Mouse (Mus musculus): ENCODE data around the gene Snx25.

Snx25 gene

GRCm38 (mm10) chr8:46152064-46153031 lies at the start of gene Snx25:
Gene Snx25 (minus strand): TSS chr8:46152159.
- DNase-seq (ENCODE audit: low spot score in 2 of 2), result peak; percentile 88 to 94

- no peak for DNase-seq (ENCODE audit: low spot score in 2 of 2)
Observed at GRCm38 (mm10) chr8:46197673-46198072, 45.7 kb upstream of the Snx25 start.

- no peak for DNase-seq (ENCODE audit: low spot score in 2 of 2)
Observed at GRCm38 (mm10) chr8:46196877-46197276, 44.9 kb upstream of the Snx25 start.

- DNase-seq (ENCODE audit: low spot score in 2 of 2), result no peak
Observed at GRCm38 (mm10) chr8:46193100-46193499, 41.1 kb upstream of the Snx25 start.

- peak; percentile 27 to 76 for DNase-seq (ENCODE audit: low spot score in 2 of 2)
Observed at GRCm38 (mm10) chr8:46185361-46185760, 33.4 kb upstream of the Snx25 start.

DNA sequence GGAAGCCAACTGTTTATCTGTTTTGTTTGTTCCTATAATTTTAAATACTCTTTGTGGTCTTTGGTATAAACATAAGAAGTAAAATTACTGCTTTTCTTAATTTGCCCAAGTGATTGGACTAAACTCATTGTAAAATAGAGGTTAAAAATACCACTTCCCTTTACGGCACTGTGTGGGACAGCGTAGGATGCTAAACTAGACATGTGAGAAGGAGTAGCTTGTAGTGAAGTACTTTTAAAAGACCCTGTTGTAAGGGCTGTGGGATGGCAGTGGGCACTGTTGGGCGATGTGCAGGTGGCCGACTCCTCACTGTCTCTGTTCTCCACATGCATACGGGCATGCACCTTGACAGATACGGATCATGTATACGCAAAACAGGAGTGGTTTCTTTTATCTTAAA lies 28.2 kb upstream of the Snx25 start:
- DNase-seq (ENCODE audit: low spot score in 2 of 2), result no peak

- no peak for DNase-seq (ENCODE audit: low spot score in 2 of 2)
Observed at GRCm38 (mm10) chr8:46173651-46174050, 21.7 kb upstream of the Snx25 start.

DNA sequence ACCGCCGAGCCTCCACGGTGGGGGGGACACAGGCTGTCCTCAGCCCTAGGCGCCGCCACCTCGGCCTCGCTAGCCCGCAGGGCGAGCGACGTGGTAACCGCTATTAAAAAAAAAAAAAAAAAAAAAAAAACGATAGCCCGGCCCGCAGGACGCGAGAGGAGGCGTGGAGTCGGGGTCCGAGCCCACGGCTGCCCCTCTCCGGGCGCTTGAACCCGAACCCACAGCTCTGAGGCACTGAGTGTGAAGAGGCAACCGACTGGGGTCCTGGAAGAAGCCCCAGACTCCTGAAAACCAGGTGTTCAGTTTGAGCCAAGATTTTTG lies 11.9 kb upstream of the Snx25 start:
- no peak for DNase-seq (ENCODE audit: low spot score in 2 of 2)

DNA sequence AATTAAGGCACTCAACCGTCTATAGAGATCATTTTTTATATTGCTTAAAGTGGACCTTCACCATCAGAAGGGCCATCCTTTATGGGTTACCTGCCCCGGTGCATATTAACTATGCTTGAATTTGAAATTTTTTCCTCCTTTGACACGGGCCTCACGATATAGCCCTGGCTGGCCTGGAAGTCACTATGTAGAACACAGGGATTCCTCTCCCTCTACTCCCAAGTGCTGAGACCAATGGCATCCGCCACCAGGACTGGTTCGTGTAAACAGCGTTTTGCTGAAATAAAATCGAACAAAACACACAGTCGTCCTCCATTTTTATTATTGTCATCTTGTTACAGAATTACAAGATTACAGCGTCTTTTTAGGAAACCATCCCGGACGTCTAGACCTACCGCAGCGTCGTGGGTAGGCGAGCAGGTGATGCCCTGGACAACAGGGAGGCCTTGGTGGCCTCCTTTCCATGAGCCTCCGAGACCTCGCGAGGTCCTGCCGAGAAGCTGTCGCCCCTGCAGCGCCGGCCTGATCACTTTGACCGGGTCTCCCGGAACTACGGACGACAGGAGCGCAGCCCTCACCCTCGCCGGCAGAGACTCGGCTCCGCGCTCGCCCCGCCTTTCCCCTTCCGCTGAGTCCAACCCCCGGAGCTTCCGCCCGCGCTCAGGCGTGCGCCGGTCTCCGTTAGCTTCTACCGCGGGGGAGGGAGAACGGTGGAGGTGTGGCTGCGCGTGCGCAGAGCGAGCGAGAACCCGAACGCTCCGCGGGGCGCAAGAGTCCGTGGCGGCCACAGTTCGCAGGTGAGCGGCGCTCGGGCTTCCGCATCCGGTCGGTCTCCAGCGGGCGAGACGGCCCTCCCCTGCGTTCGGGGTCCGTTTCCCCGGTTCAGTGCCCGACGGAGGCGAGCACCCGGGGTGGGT lies 11.3 kb upstream of the Snx25 start:
- DNase-seq (ENCODE audit: low spot score in 2 of 2), result peak; percentile 97 to 99

GRCm38 (mm10) chr8:46153042-46153441 lies 1.1 kb upstream of the Snx25 start:
- DNase-seq (ENCODE audit: low spot score in 2 of 2), result no peak

DNA sequence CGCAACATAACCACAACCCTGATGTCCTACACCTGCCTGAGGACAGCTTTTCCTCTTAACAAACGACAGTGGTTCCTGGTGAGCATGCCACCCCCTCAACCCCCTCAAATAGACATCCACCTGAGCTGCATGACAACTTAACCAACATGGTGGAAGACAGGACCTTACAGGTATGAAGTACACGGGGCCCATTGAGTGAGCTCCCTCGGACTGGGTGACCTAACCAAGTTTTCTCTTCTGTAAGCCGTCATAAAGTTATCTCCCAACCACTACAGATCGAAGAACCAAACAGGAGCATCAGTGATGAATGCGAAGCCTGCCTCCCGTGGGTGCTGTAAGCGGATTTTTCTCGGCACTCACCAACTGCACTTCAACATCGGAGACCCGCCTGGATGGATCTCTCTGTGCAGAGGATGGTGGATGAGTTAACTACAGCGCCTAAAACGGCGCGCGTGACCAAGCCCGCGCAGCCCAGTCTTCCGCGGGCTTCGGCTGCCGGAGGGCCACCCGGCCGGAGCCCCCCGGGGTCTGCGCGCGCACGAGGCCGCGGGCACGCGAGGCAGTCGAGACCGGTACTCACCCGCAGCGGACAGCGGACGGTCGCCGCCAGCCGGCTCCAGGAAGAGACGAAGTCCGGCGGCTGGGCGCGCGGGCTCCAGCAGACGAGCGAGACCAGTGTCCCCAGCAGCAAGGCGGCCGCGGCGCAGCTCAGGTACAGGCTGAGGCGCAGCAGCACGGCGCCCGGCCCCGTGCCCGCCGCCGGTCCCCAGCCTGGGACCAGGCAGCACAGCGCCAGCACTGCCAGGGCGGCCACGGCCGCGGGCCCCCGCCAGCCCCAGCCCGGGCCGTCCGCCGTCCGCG lies 527 bp downstream of the Snx25 start, which contains the start of gene Cfap97:
Gene Cfap97, plus strand, starts transcription at position 570 of the 861 bp plus-strand sequence.
- DNase-seq (ENCODE audit: low spot score in 2 of 2), result peak; percentile 45 to 79

DNA sequence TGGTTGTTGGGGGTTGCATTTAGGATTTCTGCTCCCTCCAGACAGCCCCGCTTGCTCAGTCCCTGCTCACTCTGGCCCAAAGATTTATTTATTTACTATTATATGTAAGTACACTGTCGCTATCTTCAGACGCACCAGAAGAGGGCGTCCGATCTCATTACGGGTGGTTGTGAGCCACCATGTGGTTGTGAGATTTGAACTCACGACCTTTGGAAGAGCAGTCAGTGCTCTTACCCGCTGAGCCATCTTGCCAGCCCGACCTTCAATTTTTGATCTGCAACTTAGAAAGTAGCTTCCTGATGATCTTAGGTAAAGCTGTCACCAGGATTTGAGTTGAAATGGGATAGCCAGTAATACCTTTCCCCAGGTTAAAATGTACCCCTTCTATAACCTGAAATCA lies 2.2 kb downstream of the Snx25 start:
- no peak for DNase-seq (ENCODE audit: low spot score in 2 of 2)

DNA sequence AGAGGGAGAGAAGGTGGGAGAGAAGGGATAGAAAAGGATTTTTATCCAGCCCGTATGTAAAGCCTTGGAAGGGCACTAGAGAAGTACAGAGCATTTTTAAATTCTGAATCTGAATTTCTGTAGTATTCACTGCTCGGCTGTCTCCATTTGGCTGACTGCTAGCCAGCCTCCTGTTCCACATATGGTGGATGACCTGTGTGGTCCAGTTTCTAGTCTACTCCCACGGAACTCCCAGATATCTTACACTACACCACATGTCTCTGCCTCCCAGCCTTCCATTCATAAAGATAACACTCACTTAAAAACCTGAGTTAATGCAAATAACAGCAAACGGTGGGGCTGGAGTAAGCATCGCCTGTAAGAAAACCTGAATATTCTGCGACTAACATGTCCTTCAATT lies 2.7 kb downstream of the Snx25 start:
- DNase-seq (ENCODE audit: low spot score in 2 of 2), result no peak

DNA sequence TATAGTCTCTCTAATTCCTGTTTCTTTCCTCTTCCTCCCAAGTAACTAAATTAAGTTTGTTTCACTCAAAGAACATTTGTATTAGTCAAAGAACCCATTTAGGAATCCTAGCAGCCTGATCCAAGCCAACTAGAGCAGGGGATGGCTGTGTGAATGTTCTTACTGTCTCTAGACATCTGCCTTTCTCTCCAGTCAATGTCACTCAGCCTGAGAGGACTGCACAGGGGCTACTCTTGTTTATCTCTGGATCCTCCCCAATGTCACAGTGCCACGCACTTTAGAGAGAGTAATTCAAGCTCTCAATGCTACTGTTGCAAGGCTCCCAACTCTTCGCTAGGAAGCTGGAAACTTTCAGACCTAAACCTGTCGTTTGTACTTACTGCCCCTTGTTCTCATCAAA lies 5.8 kb downstream of the Snx25 start:
- no peak for DNase-seq (ENCODE audit: low spot score in 2 of 2)

GRCm38 (mm10) chr8:46143924-46144323 lies 8.0 kb downstream of the Snx25 start:
- DNase-seq (ENCODE audit: low spot score in 2 of 2), result no peak

DNA sequence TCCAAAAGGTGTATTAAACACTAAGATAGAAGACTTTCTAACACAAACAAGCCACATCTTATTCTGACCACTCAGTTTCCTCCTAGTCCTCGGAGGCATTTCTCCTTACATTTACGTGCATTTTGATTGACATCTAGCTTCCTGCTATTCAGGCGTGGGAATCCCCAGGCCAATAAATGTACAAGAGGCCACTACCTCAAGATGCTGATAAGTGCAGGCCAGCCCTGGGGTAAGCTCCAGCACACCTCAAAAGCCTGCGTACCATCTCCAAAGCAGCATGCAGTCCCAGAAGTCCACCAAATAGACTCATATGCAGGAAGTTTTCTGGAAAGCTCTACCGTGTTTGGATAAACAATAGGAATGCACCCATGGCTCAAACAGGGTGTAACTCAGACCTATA lies 8.5 kb downstream of the Snx25 start:
- DNase-seq (ENCODE audit: low spot score in 2 of 2), result no peak

DNA sequence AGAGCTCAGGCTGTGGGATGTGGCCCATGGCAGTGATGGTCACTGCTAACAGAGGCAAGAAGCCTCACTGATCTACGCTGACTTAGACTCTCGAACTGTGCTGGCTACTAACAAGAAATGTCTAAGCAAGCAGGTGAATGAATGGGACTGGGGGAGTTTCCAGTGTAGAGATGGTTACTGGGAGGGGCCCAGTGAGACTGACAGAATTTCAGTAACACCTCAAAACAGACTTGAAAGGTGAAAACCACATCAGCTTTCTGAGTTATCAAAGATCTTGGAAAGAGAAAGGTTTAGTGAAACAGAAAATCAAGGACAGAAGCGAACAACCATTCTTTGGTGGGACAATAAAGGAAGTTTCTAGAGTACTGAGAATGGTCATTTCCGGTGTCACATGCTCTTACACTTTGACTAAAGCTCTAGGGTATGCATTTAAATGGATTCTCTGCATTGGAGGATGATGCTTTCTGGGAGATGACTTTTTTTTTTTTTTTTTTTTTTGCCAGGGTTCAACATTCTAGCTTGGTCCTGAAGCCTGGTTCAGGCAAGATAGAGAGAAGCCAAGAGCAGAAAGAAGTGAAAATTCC lies 9.4 kb downstream of the Snx25 start:
- DNase-seq (ENCODE audit: low spot score in 2 of 2), result no peak

DNA sequence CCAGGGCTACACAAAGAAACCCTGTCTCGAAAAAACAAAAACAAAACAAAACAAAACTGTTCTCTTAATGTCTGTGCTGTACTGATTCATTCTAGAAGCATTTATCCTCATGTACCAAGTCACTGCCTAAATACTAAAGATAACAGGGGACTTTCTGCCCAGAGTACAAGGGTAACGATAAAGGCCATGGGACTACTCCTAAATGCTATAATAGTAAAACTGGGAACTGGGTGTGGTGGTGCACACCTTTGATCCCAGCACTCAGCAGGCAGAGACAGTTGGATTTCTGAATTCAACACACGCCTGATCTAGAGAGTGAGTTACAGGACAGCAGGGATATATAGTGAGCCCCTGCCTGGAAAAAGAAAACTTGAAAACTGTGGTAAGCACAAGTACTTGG lies 10.3 kb downstream of the Snx25 start:
- no peak for DNase-seq (ENCODE audit: low spot score in 2 of 2)

DNA sequence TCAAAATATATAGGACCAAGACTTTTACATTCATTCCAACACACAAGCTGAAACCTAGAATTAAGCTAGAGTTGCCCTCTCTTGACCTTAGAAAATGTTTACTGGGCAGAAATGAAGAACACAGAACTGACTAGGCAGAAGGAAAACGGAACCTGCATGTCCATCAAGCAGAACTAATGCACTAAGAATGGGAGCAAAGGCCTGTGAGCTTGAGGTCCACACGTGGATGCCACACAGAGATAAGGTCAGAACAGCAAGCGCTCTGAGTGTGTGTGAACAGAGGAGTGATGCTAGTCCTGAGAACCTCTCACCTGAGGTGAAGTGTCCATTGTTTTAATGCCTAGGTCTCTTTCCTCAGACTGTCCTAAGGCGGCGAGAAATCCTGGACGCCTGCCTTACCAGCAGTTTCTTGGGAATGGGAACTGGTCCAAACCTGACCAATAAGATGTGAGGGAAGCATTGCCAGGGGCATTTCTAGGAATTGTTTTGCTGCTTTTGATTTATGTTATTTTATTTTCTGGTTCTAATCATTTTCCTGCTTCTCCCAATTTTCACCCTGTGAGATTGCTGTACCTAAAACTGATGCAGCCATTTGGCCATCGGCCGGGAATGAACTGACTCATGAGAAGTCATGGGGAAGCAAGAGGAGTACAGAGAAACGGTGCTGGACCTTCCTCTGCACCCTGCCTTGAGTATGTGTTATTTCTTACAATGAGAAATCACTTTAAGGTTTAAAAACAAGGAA lies 11.4 kb downstream of the Snx25 start:
- no peak for DNase-seq (ENCODE audit: low spot score in 2 of 2)

DNA sequence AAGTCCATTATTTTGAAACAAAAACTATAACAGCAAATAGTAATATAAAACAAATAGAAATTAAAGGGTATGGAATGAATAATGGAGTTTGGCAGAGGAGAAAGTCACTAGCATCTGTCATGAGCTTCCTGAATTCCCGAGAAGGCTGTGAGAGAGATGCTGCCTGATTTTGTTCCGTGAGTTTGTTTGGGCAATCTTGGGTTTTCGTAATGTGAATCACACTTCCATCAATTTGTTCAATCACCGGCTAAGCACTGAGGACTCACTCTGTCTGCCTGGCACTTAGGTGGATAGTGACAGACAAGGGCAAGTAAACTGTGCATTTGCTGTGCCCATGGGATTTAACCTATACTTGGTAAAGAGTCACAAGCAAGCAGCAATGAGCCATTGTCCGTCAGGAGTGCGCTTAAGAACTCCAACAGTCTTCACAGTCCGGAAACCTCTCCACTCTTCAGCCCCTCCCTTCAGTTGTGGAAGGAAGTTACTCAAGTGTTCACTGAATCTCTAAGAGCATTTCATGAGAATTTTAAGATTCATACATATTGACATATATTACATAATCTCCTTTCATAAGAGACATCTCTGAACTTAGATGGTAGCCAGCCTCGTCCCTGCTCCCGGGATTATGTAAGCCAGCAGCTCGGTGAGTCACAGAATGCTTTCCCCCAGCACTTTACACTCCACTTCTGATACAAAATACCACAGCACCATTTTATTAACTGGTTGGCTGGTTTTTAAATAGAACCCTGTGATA lies 13.9 kb downstream of the Snx25 start:
- DNase-seq (ENCODE audit: low spot score in 2 of 2), result no peak
